Mouse (Mus musculus): ENCODE measurements around the gene Tmem216. TPM values are rescaled to one million over a fixed set of nuclear protein-coding genes. Genes with fewer than 3 reads are reported as not detected.
A peak's percentile ranks its signal among the peaks of the same experiment; 100 is the strongest.

Gene Tmem216
- 12.3 and 13.8 TPM in 2 replicates for polyA plus RNA-seq (2012; rRNA removed)

GRCm38 (mm10) chr19:10555624-10556510 lies at the start of gene Tmem216:
Tmem216 (minus strand) TSS chr19:10556238.
- under 1% methylated on average over 43 of the region's 43 CpGs for WGBS
- no peak for DNase-seq (ENCODE audit: low read depth, low spot score)

- peak; percentile 93 for DNase-seq (ENCODE audit: low read depth, low spot score)
- under 1% methylated on average over 49 of the region's 49 CpGs for WGBS
Observed at GRCm38 (mm10) chr19:10605293-10605900, 49.4 kb upstream of the Tmem216 start, which contains the start of the genes Ddb1 and Tkfc. Ddb1 (plus strand) TSS chr19:10605327. Tkfc (minus strand) TSS chr19:10605654.

- DNase-seq (ENCODE audit: low read depth, low spot score) = no peak
- 21% methylated on average over 3 of the region's 3 CpGs for WGBS
Observed at GRCm38 (mm10) chr19:10604534-10604933, 48.5 kb upstream of the Tmem216 start.

- 60% methylated on average over 18 of the region's 18 CpGs for WGBS
- peak; percentile 19 for DNase-seq (ENCODE audit: low read depth, low spot score)
Observed at GRCm38 (mm10) chr19:10603660-10604523, 47.9 kb upstream of the Tmem216 start.

GRCm38 (mm10) chr19:10602787-10603186 lies 46.7 kb upstream of the Tmem216 start:
- DNase-seq (ENCODE audit: low read depth, low spot score) = peak; percentile 80
- 2% methylated on average over 9 of the region's 9 CpGs for WGBS

- WGBS = 6% methylated on average over 6 of the region's 6 CpGs
- no peak for DNase-seq (ENCODE audit: low read depth, low spot score)
Observed at GRCm38 (mm10) chr19:10602247-10602769, 46.3 kb upstream of the Tmem216 start.

- 91% methylated on average over 2 of the region's 2 CpGs for WGBS
Observed at GRCm38 (mm10) chr19:10599648-10600047, 43.6 kb upstream of the Tmem216 start.

GRCm38 (mm10) chr19:10598188-10598587 lies 42.1 kb upstream of the Tmem216 start:
- no peak for DNase-seq (ENCODE audit: low read depth, low spot score)
- 31% methylated on average over 3 of the region's 3 CpGs for WGBS

More at GRCm38 (mm10) chr19:10599648-10600047, 43.6 kb upstream of the Tmem216 start:
- DNase-seq (ENCODE audit: low read depth, low spot score) = no peak

GRCm38 (mm10) chr19:10591659-10592377 lies 35.8 kb upstream of the Tmem216 start:
- 81% methylated on average over 6 of the region's 6 CpGs for WGBS
- no peak for DNase-seq (ENCODE audit: low read depth, low spot score)

- DNase-seq (ENCODE audit: low read depth, low spot score) = no peak
- 75% methylated on average over 3 of the region's 3 CpGs for WGBS
Observed at GRCm38 (mm10) chr19:10590301-10590700, 34.3 kb upstream of the Tmem216 start.

GRCm38 (mm10) chr19:10589127-10589857 lies 33.3 kb upstream of the Tmem216 start:
- WGBS = 64% methylated on average over 5 of the region's 5 CpGs
- no peak for DNase-seq (ENCODE audit: low read depth, low spot score)

GRCm38 (mm10) chr19:10587231-10587630 lies 31.2 kb upstream of the Tmem216 start:
- DNase-seq (ENCODE audit: low read depth, low spot score) = no peak
- 91% methylated on average over 8 of the region's 8 CpGs for WGBS

GRCm38 (mm10) chr19:10585112-10585511 lies 29.1 kb upstream of the Tmem216 start:
- no peak for DNase-seq (ENCODE audit: low read depth, low spot score)

GRCm38 (mm10) chr19:10583550-10584146 lies 27.6 kb upstream of the Tmem216 start:
- 13% methylated on average over 7 of the region's 7 CpGs for WGBS
- DNase-seq (ENCODE audit: low read depth, low spot score) = no peak

More at GRCm38 (mm10) chr19:10585112-10585511, 29.1 kb upstream of the Tmem216 start:
- 17% methylated on average over 8 of the region's 8 CpGs for WGBS

GRCm38 (mm10) chr19:10581984-10582383 lies 25.9 kb upstream of the Tmem216 start:
- WGBS = 83% methylated on average over 6 of the region's 6 CpGs

GRCm38 (mm10) chr19:10580761-10581160 lies 24.7 kb upstream of the Tmem216 start:
- DNase-seq (ENCODE audit: low read depth, low spot score) = no peak
- WGBS = 77% methylated on average over 3 of the region's 3 CpGs

More at GRCm38 (mm10) chr19:10581984-10582383, 25.9 kb upstream of the Tmem216 start:
- no peak for DNase-seq (ENCODE audit: low read depth, low spot score)

GRCm38 (mm10) chr19:10580102-10580501 lies 24.1 kb upstream of the Tmem216 start:
- 86% methylated on average over 3 of the region's 3 CpGs for WGBS
- DNase-seq (ENCODE audit: low read depth, low spot score) = no peak
